Mouse (Mus musculus): ENCODE data around the gene Cyp2c38.

- TF ChIP-seq EP300 (optimal IDR thresholded peaks at IDR 0.05) (no peak), CTCF (IDR thresholded peaks at IDR 0.05; ENCODE audit: low read depth) (no peak)
These were observed 47.7 kb upstream of the Cyp2c38 start, which contains the start of gene Cyp2c39 for GRCm38 (mm10) chr19:39510534-39510933.

All from stomach, postnatal 0 days (tissue).